Mouse (Mus musculus) bone marrow, adult 2 months (tissue): ENCODE data around the gene Ddx59.

Experiments used
- CTCF ChIP-seq: fragments of 200-500 bp; IDR thresholded peaks from 2 replicates; pipeline ENCODE4 v1.5.1; 2011; ENCODE audit warnings: low read length, control low read depth; ENCODE audit not compliant: control insufficient read depth, insufficient read depth
- POLR2A ChIP-seq: fragments of 200-500 bp; IDR thresholded peaks from 2 replicates; pipeline ENCODE4 v1.6.1; 2011; ENCODE audit warnings: low read depth, mild to moderate bottlenecking, control low read depth, low read length, borderline replicate concordance; ENCODE audit not compliant: control insufficient read depth

- TF ChIP-seq CTCF (no peak), POLR2A (no peak)
These were observed 3.3 kb downstream of the Ddx59 start for GRCm38 (mm10) chr1:136418393-136418792.
